Mouse (Mus musculus) embryonic fibroblast, embryonic 13.5 days (primary cell): ENCODE measurements at regions not wholly inside any gene's neighbourhood (a gene's known extent, or its start where the extent isn't known, plus 50 kb on each side); places are given as distances from the start of the nearest gene placed in this dataset.
"Not testable (repeated sequence)": the region's sequence is repeated elsewhere in the genome, so short reads cannot be mapped to it uniquely, and the experiment has no call there.

ENCODE experiments used
- H3K27ac ChIP-seq: 2 replicates; pipeline ENCODE4 v1.5.1; 2012; ENCODE audit warnings: low read length, control low read depth, inconsistent platforms; ENCODE audit not compliant: insufficient read depth
- H3K4me1 ChIP-seq: 2 replicates; pipeline ENCODE4 v1.6.1; 2011; ENCODE audit warnings: low read length; ENCODE audit not compliant: control insufficient read depth, insufficient read depth
- H3K4me3 ChIP-seq: 2 replicates; pipeline ENCODE4 v1.5.1; 2011; ENCODE audit warnings: mild to moderate bottlenecking, control low read depth, low read length; ENCODE audit not compliant: insufficient read depth
- CTCF ChIP-seq: IDR thresholded peaks from 2 replicates; pipeline ENCODE4 v1.5.1; 2011; ENCODE audit warnings: mild to moderate bottlenecking, control low read depth, low read length, moderate library complexity, borderline replicate concordance; ENCODE audit not compliant: insufficient read depth
- POLR2A ChIP-seq: IDR thresholded peaks from 2 replicates; pipeline ENCODE4 v1.6.1; 2011; ENCODE audit warnings: low read depth, mild to moderate bottlenecking, control low read depth, low read length, moderate library complexity

DNA sequence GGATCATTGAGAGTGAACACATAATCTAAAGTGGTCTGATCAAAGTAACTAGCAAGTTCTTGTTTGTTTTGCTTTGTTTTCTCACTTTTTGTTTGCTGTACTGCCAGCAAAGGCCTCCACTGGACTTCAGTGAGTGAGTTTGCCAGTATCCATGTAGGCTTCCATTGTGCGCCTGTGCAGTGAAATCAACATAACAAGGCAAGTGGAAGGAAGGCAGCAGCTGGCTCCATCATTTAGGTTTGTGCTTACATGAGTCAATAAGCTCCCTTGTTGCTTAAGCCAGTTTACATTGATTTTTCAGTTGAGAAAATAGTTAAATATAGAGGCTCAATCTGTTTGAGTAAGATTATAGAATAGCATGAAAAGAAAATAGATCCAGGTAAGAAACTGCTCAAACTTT lies 1255.7 kb upstream of the Nudt12 start:
- TF ChIP-seq CTCF: no peak
- no peak for TF ChIP-seq POLR2A
- Histone ChIP-seq H3K4me1 (no peaks in the 10 kb centered on the region), H3K27ac (no peak overlapping the region), H3K4me3 (no peak overlapping the region)

DNA sequence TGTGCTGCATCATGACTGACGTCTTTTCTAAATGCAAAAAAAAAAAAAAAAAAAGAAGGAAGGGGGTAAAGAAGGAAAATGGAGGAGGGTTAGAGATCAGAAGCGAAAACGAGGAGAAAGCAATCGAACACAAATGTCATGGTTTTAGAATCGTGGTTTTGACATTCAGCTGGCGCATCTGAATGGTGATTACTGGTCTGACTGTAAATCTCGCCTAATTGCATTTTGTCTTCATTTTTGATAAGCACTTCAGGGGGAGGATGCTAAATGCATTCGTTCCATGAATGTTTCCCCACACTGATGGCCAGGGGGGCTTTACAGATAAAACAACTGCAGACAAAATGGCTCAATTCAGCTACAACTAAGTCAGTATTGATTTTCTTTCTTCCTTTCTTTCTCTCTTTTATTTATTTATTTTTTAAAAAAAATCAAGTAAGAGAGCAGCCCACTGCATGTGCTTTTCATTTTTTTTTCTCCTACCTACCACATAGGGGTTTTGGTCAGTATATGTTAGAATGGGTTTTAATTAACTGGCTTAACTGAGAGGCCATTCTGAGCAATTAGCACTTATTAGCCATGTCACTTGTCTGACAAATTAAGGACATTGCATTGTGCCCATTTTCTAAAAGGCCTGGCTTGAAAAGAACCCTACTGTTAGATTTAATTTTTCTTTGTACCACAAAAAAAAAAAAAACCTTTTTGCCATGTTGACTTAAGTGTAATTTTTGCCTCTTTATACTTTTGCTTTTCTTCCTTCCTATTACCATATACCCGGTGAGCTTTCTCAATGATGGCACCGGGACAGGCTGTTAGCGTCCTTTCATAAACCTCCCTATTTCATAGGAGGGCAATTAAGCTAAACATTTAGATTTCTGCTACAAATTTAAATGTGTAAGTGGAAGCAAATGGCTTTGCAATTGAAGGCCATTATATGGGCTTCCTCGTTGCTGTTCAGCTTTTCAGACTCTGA lies 1254.4 kb upstream of the Nudt12 start:
- Histone ChIP-seq H3K4me3 (no peak overlapping the region), H3K4me1 (no peaks in the 10 kb centered on the region)
- TF ChIP-seq POLR2A (no peak), CTCF (no peak)

DNA sequence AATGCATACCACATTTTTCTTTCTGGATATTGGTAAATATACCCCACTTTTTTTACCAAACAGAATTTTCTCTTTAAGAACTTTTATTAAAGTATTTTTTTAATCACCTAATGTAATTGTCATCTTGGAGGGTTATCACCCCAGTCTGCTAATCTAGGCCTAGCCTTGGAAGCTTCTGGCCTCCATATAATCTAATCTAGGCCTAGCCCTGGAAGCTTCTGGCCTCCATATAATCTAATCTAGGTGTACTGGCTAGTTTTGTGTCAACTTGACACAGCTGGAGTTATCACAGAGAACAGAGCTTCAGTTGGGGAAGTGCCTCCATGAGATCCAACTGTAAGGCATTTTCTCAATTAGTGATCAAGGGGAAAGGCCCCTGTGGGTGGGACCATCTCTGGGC lies 1242.2 kb upstream of the Nudt12 start:
- not testable (repeated sequence) for H3K4me1 ChIP-seq, H3K27ac ChIP-seq, H3K4me3 ChIP-seq

More for the DNA sequence above, 1254.4 kb upstream of the Nudt12 start:
- no peak overlapping the region for H3K27ac ChIP-seq

DNA sequence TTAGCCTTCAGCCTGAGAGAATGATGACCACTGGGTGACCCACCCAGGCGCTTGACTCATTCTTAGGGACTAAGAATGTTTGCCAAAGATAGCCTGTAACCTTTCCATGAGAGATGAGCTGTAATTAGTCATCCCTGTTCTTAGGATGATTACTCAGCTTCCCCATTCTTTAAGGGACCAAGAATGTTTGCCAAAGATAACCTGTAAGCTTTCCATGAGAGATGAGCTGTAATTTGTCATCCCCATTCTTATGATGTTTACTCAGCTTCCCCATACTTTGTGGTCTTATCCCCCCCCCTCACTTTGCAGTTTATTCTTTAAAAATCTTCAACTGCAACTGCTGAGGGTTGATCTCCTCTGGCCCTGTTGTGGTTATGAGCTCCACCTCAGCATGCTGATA lies 1236.8 kb upstream of the Nudt12 start:
- Histone ChIP-seq H3K4me3 (no peak overlapping the region), H3K27ac (peak overlapping the region; percentile 6; the same call in 1 of the 2 replicates), H3K4me1 (no peaks in the 10 kb centered on the region)
- TF ChIP-seq CTCF (no peak), POLR2A (no peak)

DNA sequence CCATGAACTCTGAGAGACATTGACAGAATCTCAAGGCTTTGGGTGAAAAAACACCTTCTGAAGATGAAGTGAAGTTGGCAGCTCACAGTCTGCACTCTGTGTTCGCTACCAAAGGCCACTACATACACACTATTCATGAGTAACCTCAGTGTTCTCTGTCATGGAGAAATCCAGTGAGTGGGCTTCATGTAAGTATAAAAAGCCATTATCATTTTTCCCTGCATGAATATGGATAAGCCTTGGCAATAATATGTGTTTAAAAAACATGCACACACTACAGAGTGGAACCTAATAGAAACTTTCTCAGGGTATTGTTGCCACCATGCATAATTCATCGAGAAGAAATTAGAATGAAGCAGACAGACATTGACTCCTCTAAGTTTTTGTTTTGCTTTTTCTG lies 1221.3 kb upstream of the Nudt12 start:
- no peak for TF ChIP-seq CTCF
- no peak for TF ChIP-seq POLR2A
- Histone ChIP-seq H3K27ac (no peak overlapping the region), H3K4me3 (no peak overlapping the region), H3K4me1 (no peaks in the 10 kb centered on the region)

DNA sequence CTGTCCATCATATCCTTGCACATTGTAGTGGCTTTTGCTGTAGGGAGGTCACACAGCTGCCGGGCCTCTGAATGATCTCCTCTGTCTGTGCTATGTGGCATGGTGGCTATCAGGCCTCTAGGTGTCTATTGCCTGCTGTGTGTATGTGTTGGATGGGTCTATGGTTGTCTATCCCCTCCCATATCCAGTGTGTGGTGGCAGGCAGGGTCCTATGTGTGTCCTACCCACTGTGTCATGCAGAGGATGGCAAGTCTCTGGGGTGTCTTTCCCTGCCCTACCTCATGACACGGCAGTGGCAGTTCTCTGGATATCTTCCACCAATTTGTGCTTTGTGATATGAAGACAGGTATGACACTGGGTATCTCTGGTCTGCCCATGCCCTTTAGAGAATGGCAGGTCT lies 1183.8 kb upstream of the Nudt12 start:
- Histone ChIP-seq H3K4me1 (no peaks in the 10 kb centered on the region), H3K27ac (no peak overlapping the region), H3K4me3 (no peak overlapping the region)
- no peak for TF ChIP-seq CTCF
- TF ChIP-seq POLR2A: no peak

DNA sequence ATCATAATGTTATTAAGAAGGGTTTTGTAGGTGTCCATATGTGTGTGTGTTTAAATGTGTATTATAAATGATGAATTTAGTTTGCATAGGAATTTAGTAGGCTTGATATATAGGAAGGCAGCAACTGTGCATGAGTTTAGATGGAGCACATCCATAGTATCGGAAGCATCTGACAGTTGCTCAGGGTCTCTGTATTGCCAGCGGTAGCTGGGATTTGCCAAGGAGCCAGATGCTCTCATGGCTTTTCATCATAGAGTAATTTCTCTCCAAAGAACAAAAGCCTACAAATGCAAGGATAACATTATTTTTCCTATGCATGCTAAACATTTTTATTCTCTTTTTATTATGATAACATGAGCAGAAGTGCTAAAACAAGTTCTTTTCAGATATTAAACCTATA lies 1168.1 kb upstream of the Nudt12 start:
- no peaks in the 10 kb centered on the region for H3K4me1 ChIP-seq
- H3K4me3 ChIP-seq: no peak overlapping the region
- TF ChIP-seq CTCF: no peak
- TF ChIP-seq POLR2A: no peak
- H3K27ac ChIP-seq: no peak overlapping the region

DNA sequence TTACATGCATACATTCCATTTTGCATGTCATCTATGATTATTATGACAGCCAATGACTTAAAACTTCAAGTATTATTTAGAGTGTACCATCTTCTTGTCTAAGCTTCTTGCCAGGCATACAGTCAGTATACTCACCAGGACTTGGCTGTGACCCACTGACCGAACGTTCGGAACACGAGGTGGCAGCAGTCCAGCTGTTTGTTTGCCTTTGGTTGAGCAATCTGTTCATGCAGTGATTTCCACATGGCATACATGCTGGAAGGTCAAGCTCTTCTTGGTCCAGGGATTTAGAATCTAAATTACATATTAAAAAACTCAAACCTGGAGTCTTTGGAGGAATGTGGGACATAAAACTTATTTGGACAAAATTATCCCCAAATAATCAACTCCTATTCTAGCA lies 1167.5 kb upstream of the Nudt12 start:
- TF ChIP-seq POLR2A: no peak
- TF ChIP-seq CTCF: no peak
- no peak overlapping the region for H3K27ac ChIP-seq
- H3K4me3 ChIP-seq: no peak overlapping the region
- H3K4me1 ChIP-seq: no peaks in the 10 kb centered on the region

DNA sequence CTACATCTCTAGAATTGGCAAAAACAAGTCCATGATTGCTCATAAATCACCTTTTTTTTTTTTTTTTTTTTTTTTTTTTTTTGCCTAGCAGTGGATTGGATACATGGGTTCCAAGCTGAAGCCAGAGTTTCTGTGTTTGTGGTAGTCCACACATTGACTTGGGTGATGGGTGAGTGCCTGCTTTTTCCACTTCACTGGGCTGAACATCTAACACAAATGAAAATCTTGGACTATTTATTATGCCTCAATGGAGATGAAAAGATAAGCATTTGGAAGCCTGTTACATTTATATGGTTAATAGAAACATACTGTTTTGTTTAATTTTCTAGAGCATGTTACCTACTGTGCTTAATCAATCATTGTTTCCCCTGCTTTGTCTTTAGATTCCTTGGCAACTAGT lies 1152.4 kb upstream of the Nudt12 start:
- H3K27ac ChIP-seq: no peak overlapping the region
- H3K4me3 ChIP-seq: no peak overlapping the region
- no peaks in the 10 kb centered on the region for H3K4me1 ChIP-seq
- TF ChIP-seq CTCF: no peak
- no peak for TF ChIP-seq POLR2A

DNA sequence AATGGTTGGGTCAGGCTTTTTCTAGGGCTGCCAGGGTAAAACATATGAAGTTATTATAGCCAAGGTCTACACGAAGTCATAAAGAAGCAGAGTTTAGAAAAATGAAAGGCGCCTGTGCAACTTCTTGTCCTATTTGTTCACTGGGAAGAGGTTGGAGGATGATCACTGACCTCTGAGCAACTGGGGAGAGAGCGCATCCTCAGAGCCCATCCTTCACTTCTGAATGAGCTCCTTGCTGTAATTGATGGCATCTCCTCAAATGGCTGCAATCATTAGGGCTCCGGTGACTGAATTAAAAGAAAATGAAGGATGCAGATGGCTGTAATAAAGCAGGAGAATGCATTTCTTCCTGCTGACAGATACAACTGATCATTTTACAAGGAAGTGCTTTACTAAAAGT lies 1117.4 kb upstream of the Nudt12 start:
- no peak overlapping the region for H3K4me3 ChIP-seq
- H3K4me1 ChIP-seq: no peaks in the 10 kb centered on the region
- H3K27ac ChIP-seq: no peak overlapping the region
- no peak for TF ChIP-seq POLR2A
- TF ChIP-seq CTCF: no peak
